Mouse (Mus musculus): ENCODE results near the gene Dop1b. TPM values are rescaled to one million over a fixed set of nuclear protein-coding genes. Genes with fewer than 3 reads are reported as not detected.
A peak's percentile ranks its signal among the peaks of the same experiment; 100 is the strongest.
"Not testable (repeated sequence)": the region's sequence is repeated elsewhere in the genome, so short reads cannot be mapped to it uniquely, and the experiment has no call there.

Gene Dop1b
- polyA plus RNA-seq, 1 experiment from 2014 or later, result 30.1 TPM

- under 1% methylated on average over 63 of the region's 63 CpGs for WGBS
These were observed 28.8 kb upstream of the Dop1b start, which contains the start of gene Cbr3 for GRCm38 (mm10) chr16:93682689-93683507. Gene Cbr3, plus strand, starts transcription at chr16:93683215.

GRCm38 (mm10) chr16:93683508-93684236, 28.0 kb upstream of the Dop1b start:
- 1% methylated on average over 53 of the region's 53 CpGs for WGBS
- peak; percentile 21; the same call in 1 of the 2 replicates for ATAC-seq (ENCODE audit: low FRiP score, low TSS enrichment)

More at GRCm38 (mm10) chr16:93682689-93683507, 28.8 kb upstream of the Dop1b start, which contains the start of gene Cbr3:
- Histone ChIP-seq H3K9me3 (ENCODE audit: low read length) (no peaks in the 10 kb centered on the region), H3K9ac (replicated peaks; ENCODE audit: low read length) (peak within 1 kb of the TSS; percentile 67), H3K36me3 (ENCODE audit: insufficient read depth, low read length) (no peaks in the 10 kb centered on the region), H3K4me3 (ENCODE audit: low read length) (peak within 1 kb of the TSS; percentile 59), H3K27me3 (ENCODE audit: insufficient read depth, low read length) (peaks cover 38% of the 10 kb centered on the region), H3K4me2 (replicated peaks; ENCODE audit: low read depth, low read length) (peak within 1 kb of the TSS; percentile 97), H3K4me1 (ENCODE audit: insufficient read depth, low read length) (peaks cover 16% of the 10 kb centered on the region), H3K27ac (ENCODE audit: low read length) (no peak within 1 kb of the TSS)
- ATAC-seq (ENCODE audit: low FRiP score, low TSS enrichment), result peak; percentile 87

DNA sequence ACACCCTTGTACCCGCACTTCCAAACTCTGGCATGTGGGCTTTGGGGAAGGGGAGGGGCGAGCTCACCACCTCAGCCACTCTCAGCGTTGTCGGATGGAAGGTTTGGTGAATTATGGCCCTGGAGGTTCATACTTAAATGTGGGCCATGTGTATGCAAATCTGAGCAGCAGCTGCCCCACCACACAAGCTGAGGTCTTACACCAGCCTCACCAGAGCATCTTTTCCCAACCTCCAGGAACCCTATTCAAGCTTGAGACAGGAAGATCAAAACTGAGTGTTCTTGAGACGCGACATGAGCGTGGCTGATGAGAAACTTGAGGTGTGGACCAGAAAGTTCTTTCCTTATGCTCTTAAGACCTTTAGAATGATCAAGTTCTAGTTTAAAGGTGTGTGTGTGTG, 27.3 kb upstream of the Dop1b start:
- Histone ChIP-seq H3K9me3 (ENCODE audit: low read length) (no peaks in the 10 kb centered on the region), H3K4me2 (replicated peaks; ENCODE audit: low read depth, low read length) (peak overlapping the region; percentile 97), H3K4me1 (ENCODE audit: insufficient read depth, low read length) (peaks cover 16% of the 10 kb centered on the region), H3K27ac (ENCODE audit: low read length) (no peak overlapping the region), H3K27me3 (ENCODE audit: insufficient read depth, low read length) (peaks cover 38% of the 10 kb centered on the region), H3K9ac (replicated peaks; ENCODE audit: low read length) (0 out of 2 replicates have a peak overlapping the region, but pooled peaks have one; percentile 67), H3K36me3 (ENCODE audit: insufficient read depth, low read length) (no peaks in the 10 kb centered on the region), H3K4me3 (ENCODE audit: low read length) (peak overlapping the region; percentile 59)
- 29% methylated on average over 7 of the region's 7 CpGs for WGBS
- ATAC-seq (ENCODE audit: low FRiP score, low TSS enrichment), result no peak

More at GRCm38 (mm10) chr16:93683508-93684236, 28.0 kb upstream of the Dop1b start:
- peak overlapping the region; percentile 67 for H3K9ac ChIP-seq (replicated peaks; ENCODE audit: low read length)
- H3K27me3 ChIP-seq (ENCODE audit: insufficient read depth, low read length), result peaks cover 38% of the 10 kb centered on the region
- no peaks in the 10 kb centered on the region for H3K9me3 ChIP-seq (ENCODE audit: low read length)
- peak overlapping the region; percentile 59 for H3K4me3 ChIP-seq (ENCODE audit: low read length)
- H3K4me2 ChIP-seq (replicated peaks; ENCODE audit: low read depth, low read length), result peak overlapping the region; percentile 97
- H3K27ac ChIP-seq (ENCODE audit: low read length), result no peak overlapping the region
- H3K36me3 ChIP-seq (ENCODE audit: insufficient read depth, low read length), result no peaks in the 10 kb centered on the region
- peaks cover 16% of the 10 kb centered on the region for H3K4me1 ChIP-seq (ENCODE audit: insufficient read depth, low read length)

DNA sequence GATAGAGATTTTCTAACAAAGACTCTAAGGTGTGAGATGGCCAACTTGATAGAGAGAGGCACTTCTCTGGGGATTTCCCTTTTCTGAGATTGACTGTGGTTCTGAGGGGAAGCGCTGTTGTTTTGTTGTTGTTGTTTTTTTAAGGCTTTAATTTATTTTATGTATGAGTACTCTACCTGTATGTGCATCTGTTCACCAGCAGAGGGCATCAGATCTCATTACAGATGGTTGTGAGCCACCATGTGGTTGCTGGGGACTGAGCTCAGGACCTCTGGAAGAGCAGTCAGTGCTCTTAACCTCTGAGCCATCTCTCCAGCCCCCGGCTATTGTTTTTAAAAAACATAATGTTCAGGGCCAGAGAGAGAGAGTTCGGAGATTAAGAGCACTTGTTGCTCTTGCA, 25.9 kb upstream of the Dop1b start:
- not testable (repeated sequence) for H3K4me3 ChIP-seq (ENCODE audit: low read length); H3K36me3 ChIP-seq (ENCODE audit: insufficient read depth, low read length); H3K9ac ChIP-seq (replicated peaks; ENCODE audit: low read length); ATAC-seq (ENCODE audit: low FRiP score, low TSS enrichment); H3K9me3 ChIP-seq (ENCODE audit: low read length); H3K27ac ChIP-seq (ENCODE audit: low read length); H3K4me2 ChIP-seq (replicated peaks; ENCODE audit: low read depth, low read length)
- Histone ChIP-seq H3K27me3 (ENCODE audit: insufficient read depth, low read length) (peaks cover 38% of the 10 kb centered on the region), H3K4me1 (ENCODE audit: insufficient read depth, low read length) (peaks cover 16% of the 10 kb centered on the region)
- WGBS, result 95% methylated on average over 3 of the region's 3 CpGs

- Histone ChIP-seq H3K36me3 (ENCODE audit: insufficient read depth, low read length) (no peaks in the 10 kb centered on the region), H3K4me3 (ENCODE audit: low read length) (no peak overlapping the region), H3K27ac (ENCODE audit: low read length) (no peak overlapping the region), H3K4me1 (ENCODE audit: insufficient read depth, low read length) (peaks cover 16% of the 10 kb centered on the region), H3K9ac (replicated peaks; ENCODE audit: low read length) (no peak overlapping the region), H3K9me3 (ENCODE audit: low read length) (no peaks in the 10 kb centered on the region), H3K4me2 (replicated peaks; ENCODE audit: low read depth, low read length) (peak overlapping the region; percentile 39), H3K27me3 (ENCODE audit: insufficient read depth, low read length) (peaks cover 35% of the 10 kb centered on the region)
- 63% methylated on average over 6 of the region's 7 CpGs for WGBS
- ATAC-seq (ENCODE audit: low FRiP score, low TSS enrichment), result no peak
These were observed 25.3 kb upstream of the Dop1b start for GRCm38 (mm10) chr16:93686421-93686820.

- Histone ChIP-seq H3K4me2 (replicated peaks; ENCODE audit: low read depth, low read length) (peak overlapping the region; percentile 39), H3K4me1 (ENCODE audit: insufficient read depth, low read length) (peaks cover 16% of the 10 kb centered on the region), H3K36me3 (ENCODE audit: insufficient read depth, low read length) (no peaks in the 10 kb centered on the region), H3K27me3 (ENCODE audit: insufficient read depth, low read length) (peaks cover 29% of the 10 kb centered on the region), H3K4me3 (ENCODE audit: low read length) (peak overlapping the region; percentile 29), H3K9ac (replicated peaks; ENCODE audit: low read length) (no peak overlapping the region), H3K9me3 (ENCODE audit: low read length) (no peaks in the 10 kb centered on the region), H3K27ac (ENCODE audit: low read length) (no peak overlapping the region)
- no peak for ATAC-seq (ENCODE audit: low FRiP score, low TSS enrichment)
- 30% methylated on average over 5 of the region's 5 CpGs for WGBS
These were observed 24.8 kb upstream of the Dop1b start for GRCm38 (mm10) chr16:93686945-93687344.

DNA sequence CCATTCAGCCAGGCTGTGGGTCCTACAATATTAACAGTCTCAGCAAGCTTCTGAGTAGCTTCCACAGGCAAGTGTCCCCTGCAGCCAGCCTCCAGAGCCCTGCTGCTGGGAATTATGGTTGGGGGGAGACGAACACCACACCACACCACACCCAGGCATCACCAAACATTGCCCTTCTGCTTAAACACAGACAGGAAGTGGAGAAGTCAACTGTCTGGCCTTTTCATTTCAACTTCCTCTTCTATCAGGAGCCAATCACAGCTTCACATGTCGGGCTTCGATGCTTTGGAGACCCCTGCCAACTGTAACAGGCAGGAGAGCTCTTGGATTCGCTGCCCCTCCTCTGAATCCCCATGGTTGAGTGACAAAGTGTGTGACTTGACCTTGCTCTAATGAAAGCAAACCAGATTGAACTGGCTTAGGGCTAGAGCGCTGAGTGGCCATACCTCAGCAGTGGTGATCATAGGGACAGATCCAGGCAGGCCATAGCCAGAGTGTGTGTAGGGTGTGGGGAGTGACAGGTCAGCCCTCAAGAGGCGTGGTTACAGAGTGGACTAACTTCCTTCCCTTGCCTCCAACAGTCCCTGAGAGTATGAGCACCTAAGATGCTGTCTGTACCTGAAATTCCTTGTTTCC, 20.4 kb upstream of the Dop1b start:
- H3K36me3 ChIP-seq (ENCODE audit: insufficient read depth, low read length), result no peaks in the 10 kb centered on the region

GRCm38 (mm10) chr16:93692744-93693143, 19.0 kb upstream of the Dop1b start:
- H3K36me3 ChIP-seq (ENCODE audit: insufficient read depth, low read length), result no peaks in the 10 kb centered on the region
- no peak for ATAC-seq (ENCODE audit: low FRiP score, low TSS enrichment)
- H3K4me3 ChIP-seq (ENCODE audit: low read length), result no peak overlapping the region
- H3K4me1 ChIP-seq (ENCODE audit: insufficient read depth, low read length), result no peaks in the 10 kb centered on the region
- H3K27ac ChIP-seq (ENCODE audit: low read length), result no peak overlapping the region
- 73% methylated on average over 2 of the region's 2 CpGs for WGBS
- no peak overlapping the region for H3K4me2 ChIP-seq (replicated peaks; ENCODE audit: low read depth, low read length)
- no peaks in the 10 kb centered on the region for H3K9me3 ChIP-seq (ENCODE audit: low read length)
- H3K27me3 ChIP-seq (ENCODE audit: insufficient read depth, low read length), result no peaks in the 10 kb centered on the region
- no peak overlapping the region for H3K9ac ChIP-seq (replicated peaks; ENCODE audit: low read length)

More for the DNA sequence above, 20.4 kb upstream of the Dop1b start:
- H3K27ac ChIP-seq (ENCODE audit: low read length), result no peak overlapping the region
- H3K4me3 ChIP-seq (ENCODE audit: low read length), result no peak overlapping the region
- no peak overlapping the region for H3K9ac ChIP-seq (replicated peaks; ENCODE audit: low read length)
- H3K4me1 ChIP-seq (ENCODE audit: insufficient read depth, low read length), result peaks cover 3% of the 10 kb centered on the region; the same call in 1 of the 2 replicates
- peak; percentile 83 for ATAC-seq (ENCODE audit: low FRiP score, low TSS enrichment)
- WGBS, result 65% methylated on average over 6 of the region's 6 CpGs
- no peaks in the 10 kb centered on the region for H3K27me3 ChIP-seq (ENCODE audit: insufficient read depth, low read length)
- no peaks in the 10 kb centered on the region for H3K9me3 ChIP-seq (ENCODE audit: low read length)
- no peak overlapping the region for H3K4me2 ChIP-seq (replicated peaks; ENCODE audit: low read depth, low read length)

DNA sequence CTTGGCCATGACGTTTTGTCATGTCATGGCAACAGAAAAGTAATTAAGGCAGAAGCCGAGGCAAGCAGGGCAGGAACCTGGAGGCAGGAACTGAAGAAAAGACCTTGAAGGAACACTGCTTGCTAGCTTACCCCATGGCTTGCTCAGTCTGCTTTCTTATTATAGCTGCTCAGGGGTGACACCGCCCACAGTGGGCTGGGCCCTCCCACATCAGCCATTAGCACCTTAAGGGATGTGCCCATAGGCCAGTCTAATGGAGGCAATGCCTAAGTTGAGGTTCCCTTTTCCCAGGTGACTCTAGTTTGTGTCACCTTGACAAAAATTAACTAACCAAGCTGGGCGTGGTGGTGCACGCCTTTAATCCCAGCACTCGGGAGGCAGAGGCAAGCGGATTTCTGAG, 4.6 kb upstream of the Dop1b start:
- no peak overlapping the region for H3K4me2 ChIP-seq (replicated peaks; ENCODE audit: low read depth, low read length)
- H3K9ac ChIP-seq (replicated peaks; ENCODE audit: low read length), result no peak overlapping the region
- 0 out of 2 replicates have a peak, but pooled peaks cover 1% of the 10 kb centered on the region for H3K4me1 ChIP-seq (ENCODE audit: insufficient read depth, low read length)
- WGBS, result 87% methylated on average over 7 of the region's 7 CpGs
- H3K27ac ChIP-seq (ENCODE audit: low read length), result no peak overlapping the region
- no peak for ATAC-seq (ENCODE audit: low FRiP score, low TSS enrichment)
- no peak overlapping the region for H3K4me3 ChIP-seq (ENCODE audit: low read length)
- H3K36me3 ChIP-seq (ENCODE audit: insufficient read depth, low read length), result no peaks in the 10 kb centered on the region
- peaks cover 4% of the 10 kb centered on the region for H3K27me3 ChIP-seq (ENCODE audit: insufficient read depth, low read length)
- no peaks in the 10 kb centered on the region for H3K9me3 ChIP-seq (ENCODE audit: low read length)
